Mouse (Mus musculus) lung, embryonic 16.5 days (tissue): Measurements from ENCODE around the gene Cnnm3. TPM values are rescaled to one million over a fixed set of nuclear protein-coding genes. Genes with fewer than 3 reads are reported as not detected.

Source experiments
- ATAC-seq: fragments of 200-750 bp; cut with Nextera tagmentation; 2 replicates; pipeline ENCODE4 v1.8.0; 2017; ENCODE audit warnings: low read depth, mild to moderate bottlenecking, moderate library complexity
- H3K27ac ChIP-seq: fragments of 300-500 bp; sonication (generic); 2 replicates; pipeline ENCODE4 v1.5.1; 2014; ENCODE audit warnings: mild to moderate bottlenecking, control low read depth, low read length
- H3K27me3 ChIP-seq: fragments of 300-500 bp; sonication (generic); 2 replicates; pipeline ENCODE4 v1.6.1; 2014; ENCODE audit warnings: low read depth, low read length, mixed read lengths; ENCODE audit not compliant: control insufficient read depth, insufficient read depth
- H3K36me3 ChIP-seq: fragments of 300-500 bp; sonication (generic); 2 replicates; pipeline ENCODE4 v1.6.1; 2014; ENCODE audit warnings: low read length; ENCODE audit not compliant: control insufficient read depth, insufficient read depth
- H3K4me1 ChIP-seq: fragments of 300-500 bp; sonication (generic); replicated peaks from 2 replicates; pipeline ENCODE4 v1.6.1; 2014; ENCODE audit warnings: low read length, mixed read lengths; ENCODE audit not compliant: control insufficient read depth, insufficient read depth
- H3K4me2 ChIP-seq: fragments of 300-500 bp; sonication (generic); 2 replicates; pipeline ENCODE4 v1.6.1; 2014; ENCODE audit warnings: low read depth, low read length, control low read depth
- H3K4me3 ChIP-seq: fragments of 300-500 bp; sonication (generic); 2 replicates; pipeline ENCODE4 v1.5.1; 2014; ENCODE audit warnings: mild to moderate bottlenecking, low read length, control low read depth
- H3K9ac ChIP-seq: fragments of 300-500 bp; sonication (generic); 2 replicates; pipeline ENCODE4 v1.6.1; 2014; ENCODE audit warnings: low read length, control low read depth
- H3K9me3 ChIP-seq: fragments of 300-500 bp; sonication (generic); 2 replicates; pipeline ENCODE4 v1.6.1; 2016; ENCODE audit warnings: low read length; ENCODE audit not compliant: control insufficient read depth
- WGBS: fragments of 180-500 bp; shearing (Covaris S2); extraction: QIAGEN DNeasy Blood & Tissue Kit; methylation state at CpG from one replicate; pipeline ENCODE4 v1.1.7; 2014; 5-methylcytosine and 5-hydroxymethylcytosine counted together
- polyA plus RNA-seq: library from polyadenylated mRNA; unstranded; fragments of >200 nt; fragmentation: Nextera tagmentation; extraction: Ambion mirVana; gene quantifications from 2 replicates; pipeline ENCODE4 v1.2.1, GENCODE M21; 2015

Cnnm3 gene
- polyA plus RNA-seq, 1 experiment from 2014 or later = 3.5 TPM

DNA sequence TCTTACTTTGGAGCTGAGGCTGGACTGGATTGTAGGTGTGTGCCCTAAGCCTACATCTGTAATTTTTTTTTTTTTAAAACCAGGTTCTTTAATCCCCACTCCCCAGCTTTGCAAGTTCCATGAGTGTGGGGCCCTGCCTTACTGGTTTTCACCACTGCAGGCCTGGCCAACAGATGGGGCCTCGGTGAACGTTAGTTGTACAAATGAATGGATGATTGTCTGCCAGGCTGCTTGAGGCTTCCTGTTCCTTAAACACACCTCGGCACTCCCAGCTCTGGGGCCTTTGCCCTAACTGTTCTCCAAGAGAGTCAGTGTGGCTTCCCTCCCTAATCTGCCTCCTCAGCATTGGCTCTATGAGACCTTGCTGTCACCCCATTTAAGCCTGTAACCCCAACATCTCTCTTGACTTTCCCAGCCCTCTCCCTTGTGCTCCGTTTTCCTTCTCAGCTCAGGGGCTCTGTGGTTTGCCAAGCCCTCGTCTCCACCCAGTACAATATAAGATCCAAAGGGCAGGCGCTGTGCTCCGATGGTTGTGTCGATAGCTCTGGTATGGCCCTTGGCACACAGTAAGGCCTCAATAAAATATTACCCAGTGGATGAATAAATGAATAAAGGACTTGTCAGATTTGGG, 36.1 kb upstream of the Cnnm3 start:
- Histone ChIP-seq H3K9ac (peak overlapping the region; percentile 42), H3K27ac (no peak overlapping the region; the same call in 1 of the 2 replicates), H3K4me3 (peak overlapping the region; percentile 17), H3K4me1 (peaks cover 55% of the 10 kb centered on the region), H3K27me3 (no peaks in the 10 kb centered on the region), H3K9me3 (no peaks in the 10 kb centered on the region), H3K36me3 (no peaks in the 10 kb centered on the region), H3K4me2 (peak overlapping the region; percentile 78)
- no peak for ATAC-seq
- WGBS = 39% methylated on average over 8 of the region's 8 CpGs

- 53% methylated on average over 7 of the region's 7 CpGs for WGBS
These were observed 35.2 kb upstream of the Cnnm3 start for GRCm38 (mm10) chr1:36476426-36476825.

DNA sequence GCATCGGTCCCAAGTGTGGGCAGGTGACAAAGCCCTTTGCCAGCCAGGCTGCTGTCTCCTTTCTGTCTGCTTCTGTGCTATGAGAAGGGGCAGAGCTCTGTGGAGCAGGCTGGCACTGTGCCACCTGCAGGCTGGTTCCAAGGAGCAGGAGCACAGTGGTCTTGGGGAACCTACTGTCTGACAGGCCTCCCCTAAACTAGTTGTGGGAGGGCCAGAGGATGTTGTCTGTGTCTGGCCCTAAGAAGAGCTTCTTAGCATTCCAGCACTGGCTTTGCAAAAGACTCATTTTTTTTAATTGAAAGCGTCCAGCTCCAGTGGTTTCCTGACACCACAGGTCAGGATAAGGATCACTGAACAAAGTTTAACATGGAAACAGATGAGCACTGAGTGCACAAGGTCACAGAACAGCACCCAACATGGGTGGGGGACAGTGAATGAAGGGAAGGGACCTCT, 33.3 kb upstream of the Cnnm3 start:
- Histone ChIP-seq H3K36me3 (no peaks in the 10 kb centered on the region), H3K9me3 (no peaks in the 10 kb centered on the region), H3K4me3 (no peak overlapping the region), H3K4me2 (no peak overlapping the region), H3K27me3 (no peaks in the 10 kb centered on the region), H3K9ac (no peak overlapping the region), H3K27ac (no peak overlapping the region), H3K4me1 (peaks cover 45% of the 10 kb centered on the region)
- 0 out of 2 replicates have a peak, but pooled peaks have one; percentile 10 for ATAC-seq
- 57% methylated on average over 2 of the region's 2 CpGs for WGBS

More at GRCm38 (mm10) chr1:36476426-36476825, 35.2 kb upstream of the Cnnm3 start:
- Histone ChIP-seq H3K9ac (no peak overlapping the region), H3K4me1 (peaks cover 55% of the 10 kb centered on the region), H3K27ac (no peak overlapping the region), H3K9me3 (no peaks in the 10 kb centered on the region), H3K36me3 (no peaks in the 10 kb centered on the region), H3K4me2 (no peak overlapping the region), H3K4me3 (no peak overlapping the region), H3K27me3 (no peaks in the 10 kb centered on the region)
- ATAC-seq = no peak

DNA sequence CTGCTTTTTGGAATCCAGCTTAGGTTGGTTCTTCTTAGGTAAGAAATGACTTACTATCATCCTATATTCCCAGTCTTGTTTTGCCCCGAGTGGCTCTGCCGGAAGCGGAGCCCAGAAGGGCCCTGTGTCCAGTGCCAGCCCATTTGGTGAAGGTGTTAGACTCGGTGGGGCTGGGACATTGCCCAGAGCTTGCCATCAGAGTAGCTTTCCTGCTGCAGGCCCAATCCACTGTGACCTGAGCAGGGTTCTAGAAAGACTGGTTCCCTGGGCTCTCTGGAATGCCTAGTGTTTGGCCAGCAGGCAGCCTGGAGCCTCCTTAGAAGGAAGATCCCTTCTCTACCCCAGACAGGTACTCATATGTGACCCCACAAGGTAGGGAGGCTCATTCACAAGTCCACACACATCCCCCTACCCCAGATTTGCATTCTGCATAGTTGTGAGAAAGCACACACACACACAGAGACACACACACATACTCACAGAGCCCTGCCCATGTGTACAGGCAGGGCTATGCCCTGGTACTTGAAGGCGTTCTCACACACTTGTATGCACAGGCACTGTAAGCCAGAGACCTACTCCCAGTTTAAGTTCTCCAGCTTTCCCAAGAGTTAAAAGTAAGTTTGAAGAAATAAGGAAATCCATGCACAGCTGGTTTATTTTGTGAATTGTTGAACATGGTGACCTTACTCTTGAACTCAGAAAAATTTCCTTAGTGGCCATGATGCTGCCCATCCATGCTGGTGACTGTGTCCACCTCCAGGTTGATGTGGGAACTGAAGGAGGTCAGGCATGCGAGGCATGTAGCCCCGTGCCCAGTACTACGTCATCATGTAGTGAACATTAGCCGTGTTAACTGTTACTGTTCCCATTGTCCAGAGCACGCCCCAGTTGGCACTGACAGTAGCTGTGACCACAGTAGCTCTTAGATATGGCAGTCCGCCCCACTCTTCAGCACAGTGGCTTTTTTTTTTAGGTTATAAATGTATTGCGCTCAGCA, 31.5 kb upstream of the Cnnm3 start:
- Histone ChIP-seq H3K4me2 (no peak overlapping the region), H3K27me3 (no peaks in the 10 kb centered on the region), H3K27ac (peak overlapping the region; percentile 30), H3K36me3 (no peaks in the 10 kb centered on the region), H3K9ac (no peak overlapping the region), H3K4me3 (no peak overlapping the region), H3K4me1 (peaks cover 30% of the 10 kb centered on the region), H3K9me3 (no peaks in the 10 kb centered on the region)
- ATAC-seq = peak; percentile 59
- WGBS = 67% methylated on average over 12 of the region's 12 CpGs

DNA sequence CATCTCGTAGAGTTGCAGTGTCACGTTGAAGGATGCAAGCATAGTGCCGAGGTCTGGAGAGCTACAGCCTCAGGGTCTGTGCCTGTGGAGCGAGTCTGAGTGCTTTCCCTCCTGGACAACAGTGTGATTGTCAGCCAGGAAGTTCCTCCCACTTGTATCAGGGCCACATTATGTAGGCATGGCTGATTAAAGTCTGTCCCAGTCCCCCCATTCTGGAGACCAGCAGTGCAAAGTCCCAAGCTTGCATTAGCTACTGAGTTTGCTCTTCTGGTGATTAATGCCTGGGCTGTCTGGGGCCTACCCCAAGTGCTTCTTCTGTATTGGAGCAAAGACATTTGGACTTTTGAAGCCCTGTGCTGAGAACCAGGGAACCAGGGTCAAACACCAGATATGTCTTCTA, 27.8 kb upstream of the Cnnm3 start:
- Histone ChIP-seq H3K36me3 (no peaks in the 10 kb centered on the region), H3K4me3 (no peak overlapping the region), H3K27me3 (no peaks in the 10 kb centered on the region), H3K9me3 (no peaks in the 10 kb centered on the region), H3K4me1 (peaks cover 6% of the 10 kb centered on the region; the same call in 1 of the 2 replicates), H3K27ac (no peak overlapping the region), H3K9ac (no peak overlapping the region), H3K4me2 (no peak overlapping the region)
- 69% methylated on average over 4 of the region's 4 CpGs for WGBS
- no peak for ATAC-seq

DNA sequence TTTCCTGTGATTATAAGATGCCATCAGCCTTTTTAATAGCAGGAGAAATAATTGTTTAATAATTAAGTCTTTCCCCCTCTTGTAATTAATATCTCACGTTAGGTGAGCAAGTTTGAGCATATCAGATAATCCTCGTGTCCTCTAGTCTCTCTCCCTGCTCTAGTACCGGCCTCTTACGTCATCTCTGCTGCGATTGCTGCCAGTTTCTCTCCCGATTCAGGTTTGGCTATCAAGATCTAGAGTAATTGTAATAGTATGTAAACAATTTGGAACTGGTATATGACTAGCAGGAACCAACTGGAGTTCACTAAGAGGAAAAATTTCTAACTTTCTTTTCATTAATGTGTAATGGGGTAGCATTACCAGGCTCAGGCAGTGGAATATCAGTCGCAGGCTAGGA, 26.6 kb upstream of the Cnnm3 start:
- H3K9ac ChIP-seq = no peak overlapping the region
- no peak overlapping the region for H3K27ac ChIP-seq
- WGBS = 56% methylated on average over 7 of the region's 7 CpGs
- H3K4me2 ChIP-seq = no peak overlapping the region
- H3K4me1 ChIP-seq = peaks cover 5% of the 10 kb centered on the region; the same call in 1 of the 2 replicates
- no peaks in the 10 kb centered on the region for H3K27me3 ChIP-seq
- no peaks in the 10 kb centered on the region for H3K36me3 ChIP-seq
- H3K4me3 ChIP-seq = no peak overlapping the region
- H3K9me3 ChIP-seq = no peaks in the 10 kb centered on the region
- no peak for ATAC-seq

DNA sequence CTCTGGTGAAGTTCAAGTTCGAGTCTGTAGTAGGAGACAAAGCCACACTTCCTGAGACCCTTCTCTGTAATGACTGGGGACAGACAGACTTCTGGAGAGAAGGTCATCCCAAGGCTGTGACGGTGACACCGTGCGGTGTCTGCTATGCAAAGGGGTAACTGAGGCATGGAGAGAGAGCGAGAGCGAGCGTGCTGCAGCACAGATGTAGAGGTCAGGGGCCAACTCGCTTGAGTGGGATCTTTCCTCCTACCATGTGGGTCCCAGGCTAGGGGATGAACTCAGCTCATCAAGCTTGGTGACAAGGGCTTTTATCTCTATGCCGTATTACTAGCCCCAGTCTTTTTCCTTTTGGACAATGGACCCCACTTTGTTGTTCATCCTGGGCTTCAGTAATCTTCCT, 24.6 kb upstream of the Cnnm3 start:
- ATAC-seq = no peak
- H3K27me3 ChIP-seq = no peaks in the 10 kb centered on the region
- no peak overlapping the region for H3K4me3 ChIP-seq
- WGBS = 92% methylated on average over 9 of the region's 9 CpGs
- H3K36me3 ChIP-seq = no peaks in the 10 kb centered on the region
- no peak overlapping the region for H3K9ac ChIP-seq
- no peak overlapping the region for H3K4me2 ChIP-seq
- no peaks in the 10 kb centered on the region for H3K9me3 ChIP-seq
- H3K4me1 ChIP-seq = peaks cover 3% of the 10 kb centered on the region; the same call in 1 of the 2 replicates
- no peak overlapping the region for H3K27ac ChIP-seq

- Histone ChIP-seq H3K4me1 (peaks cover 3% of the 10 kb centered on the region; the same call in 1 of the 2 replicates), H3K4me2 (no peak overlapping the region), H3K9ac (no peak overlapping the region), H3K27ac (no peak overlapping the region), H3K4me3 (no peak overlapping the region), H3K36me3 (no peaks in the 10 kb centered on the region), H3K27me3 (no peaks in the 10 kb centered on the region), H3K9me3 (no peaks in the 10 kb centered on the region)
- ATAC-seq = no peak
- 81% methylated on average over 6 of the region's 6 CpGs for WGBS
These were observed 22.0 kb upstream of the Cnnm3 start for GRCm38 (mm10) chr1:36489661-36490060.
